Mouse (Mus musculus): ENCODE data around the gene Ddx41. TPM values are rescaled to one million over a fixed set of nuclear protein-coding genes. Genes with fewer than 3 reads are reported as not detected.

Ddx41 gene
- total RNA-seq, 2 experiments from 2014 or later: 1.3 to 17.6 TPM

GRCm38 (mm10) chr13:55511492-55511861 is 25.0 kb downstream of the Ddx41 start:
- ATAC-seq (replicated peaks; ENCODE audit: low FRiP score, poor library complexity, severe bottlenecking): no peak

GRCm38 (mm10) chr13:55510668-55511491 is 25.6 kb downstream of the Ddx41 start:
- no peak for ATAC-seq (replicated peaks; ENCODE audit: low FRiP score, poor library complexity, severe bottlenecking)

GRCm38 (mm10) chr13:55510332-55510667 is 26.2 kb downstream of the Ddx41 start:
- no peak for ATAC-seq (replicated peaks; ENCODE audit: low FRiP score, poor library complexity, severe bottlenecking)

GRCm38 (mm10) chr13:55508531-55508930 is 27.9 kb downstream of the Ddx41 start:
- no peak for ATAC-seq (replicated peaks; ENCODE audit: low FRiP score, poor library complexity, severe bottlenecking)

GRCm38 (mm10) chr13:55507877-55508276 is 28.6 kb downstream of the Ddx41 start:
- ATAC-seq (replicated peaks; ENCODE audit: low FRiP score, poor library complexity, severe bottlenecking): no peak

- no peak for ATAC-seq (replicated peaks; ENCODE audit: low FRiP score, poor library complexity, severe bottlenecking)
These were observed 29.8 kb downstream of the Ddx41 start for GRCm38 (mm10) chr13:55506697-55507096.

- ATAC-seq (replicated peaks; ENCODE audit: low FRiP score, poor library complexity, severe bottlenecking): no peak
These were observed 30.6 kb downstream of the Ddx41 start for GRCm38 (mm10) chr13:55505810-55506209.

GRCm38 (mm10) chr13:55504390-55504789 is 32.1 kb downstream of the Ddx41 start:
- no peak for ATAC-seq (replicated peaks; ENCODE audit: low FRiP score, poor library complexity, severe bottlenecking)

- ATAC-seq (replicated peaks; ENCODE audit: low FRiP score, poor library complexity, severe bottlenecking): no peak
These were observed 34.1 kb downstream of the Ddx41 start for GRCm38 (mm10) chr13:55502405-55502804.

- ATAC-seq (replicated peaks; ENCODE audit: low FRiP score, poor library complexity, severe bottlenecking): no peak
These were observed 35.9 kb downstream of the Ddx41 start for GRCm38 (mm10) chr13:55500575-55500974.

- ATAC-seq (replicated peaks; ENCODE audit: low FRiP score, poor library complexity, severe bottlenecking): no peak
These were observed 37.6 kb downstream of the Ddx41 start for GRCm38 (mm10) chr13:55498906-55499305.

GRCm38 (mm10) chr13:55496661-55497060 is 39.8 kb downstream of the Ddx41 start:
- no peak for ATAC-seq (replicated peaks; ENCODE audit: low FRiP score, poor library complexity, severe bottlenecking)

GRCm38 (mm10) chr13:55495702-55496101 is 40.8 kb downstream of the Ddx41 start:
- no peak for ATAC-seq (replicated peaks; ENCODE audit: low FRiP score, poor library complexity, severe bottlenecking)

- ATAC-seq (replicated peaks; ENCODE audit: low FRiP score, poor library complexity, severe bottlenecking): no peak
These were observed 41.4 kb downstream of the Ddx41 start for GRCm38 (mm10) chr13:55494883-55495621.

- no peak for ATAC-seq (replicated peaks; ENCODE audit: low FRiP score, poor library complexity, severe bottlenecking)
These were observed 42.2 kb downstream of the Ddx41 start for GRCm38 (mm10) chr13:55494257-55494656.

GRCm38 (mm10) chr13:55487578-55488498 is 48.6 kb downstream of the Ddx41 start, which contains the start of gene Dbn1:
Gene Dbn1, minus strand, starts transcription at chr13:55488111.
- no peak for ATAC-seq (replicated peaks; ENCODE audit: low FRiP score, poor library complexity, severe bottlenecking)

- no peak for ATAC-seq (replicated peaks; ENCODE audit: low FRiP score, poor library complexity, severe bottlenecking)
These were observed 49.4 kb downstream of the Ddx41 start for GRCm38 (mm10) chr13:55486916-55487577.

- no peak for ATAC-seq (replicated peaks; ENCODE audit: low FRiP score, poor library complexity, severe bottlenecking)
These were observed 50.2 kb downstream of the Ddx41 start for GRCm38 (mm10) chr13:55486029-55486794.

GRCm38 (mm10) chr13:55484520-55485088 is 51.9 kb downstream of the Ddx41 start:
- ATAC-seq (replicated peaks; ENCODE audit: low FRiP score, poor library complexity, severe bottlenecking): no peak
